Mouse (Mus musculus) limb, embryonic 14.5 days (tissue): Measurements from ENCODE around the gene Sept4. TPM values are rescaled to one million over a fixed set of nuclear protein-coding genes. Genes with fewer than 3 reads are reported as not detected.

Experiments
- ATAC-seq: fragments of 200-750 bp; cut with Nextera tagmentation; 2 replicates; pipeline ENCODE4 v1.8.0; 2017; ENCODE audit warnings: low read depth, moderate number of reproducible peaks, moderate TSS enrichment; ENCODE audit not compliant: low FRiP score
- DNase-seq: peaks from one replicate; pipeline ENCODE4 v3.0.0-alpha.2; 2015; ENCODE audit warnings: low spot score
- H3K27ac ChIP-seq: fragments of 300-500 bp; sonication (generic); replicated peaks from 2 replicates; pipeline ENCODE4 v1.5.1; 2014; ENCODE audit warnings: low read depth, mild to moderate bottlenecking, low read length, moderate library complexity, mixed read lengths
- H3K27me3 ChIP-seq: fragments of 300-500 bp; sonication (generic); 2 replicates; pipeline ENCODE4 v1.6.1; 2014; ENCODE audit warnings: low read length, mixed read lengths; ENCODE audit not compliant: control insufficient read depth, insufficient read depth
- H3K36me3 ChIP-seq: fragments of 300-500 bp; sonication (generic); 2 replicates; pipeline ENCODE4 v1.6.1; 2014; ENCODE audit warnings: mild to moderate bottlenecking, low read length, moderate library complexity, mixed read lengths; ENCODE audit not compliant: control insufficient read depth, insufficient read depth
- H3K4me1 ChIP-seq: fragments of 300-500 bp; sonication (generic); 2 replicates; pipeline ENCODE4 v1.6.1; 2014; ENCODE audit warnings: antibody characterized with exemption, low read length, mixed read lengths; ENCODE audit not compliant: control insufficient read depth, insufficient read depth
- H3K4me2 ChIP-seq: fragments of 300-500 bp; sonication (generic); replicated peaks from 2 replicates; pipeline ENCODE4 v1.6.1; 2014; ENCODE audit warnings: low read depth, mild to moderate bottlenecking, low read length, moderate library complexity; ENCODE audit not compliant: severe bottlenecking
- H3K4me3 ChIP-seq: fragments of 300-500 bp; sonication (generic); replicated peaks from 2 replicates; pipeline ENCODE4 v1.5.1; 2014; ENCODE audit warnings: low read length
- H3K9ac ChIP-seq: fragments of 300-500 bp; sonication (generic); 2 replicates; pipeline ENCODE4 v1.6.1; 2014; ENCODE audit warnings: mild to moderate bottlenecking, low read depth, low read length, moderate library complexity; ENCODE audit not compliant: severe bottlenecking
- H3K9me3 ChIP-seq: fragments of 300-500 bp; sonication (generic); 2 replicates; pipeline ENCODE4 v1.6.1; 2016; ENCODE audit warnings: low read length; ENCODE audit not compliant: control insufficient read depth
- POLR2A ChIP-seq: fragments of 200-500 bp; IDR thresholded peaks from 2 replicates; pipeline ENCODE4 v1.8.0; 2012; ENCODE audit warnings: inconsistent platforms, mild to moderate bottlenecking, moderate library complexity, borderline replicate concordance; ENCODE audit not compliant: insufficient read depth, insufficient read length; ENCODE audit errors: extremely low read depth
- WGBS: fragments of 180-500 bp; shearing (Covaris S2); extraction: QIAGEN DNeasy Blood & Tissue Kit; methylation state at CpG from one replicate; pipeline ENCODE4 v1.1.7; 2014; 5-methylcytosine and 5-hydroxymethylcytosine counted together
- polyA plus RNA-seq, 2 experiments: library from polyadenylated mRNA; depleted of rRNA in 1 of 2; stranded (reverse) in 1 of 2; unstranded in 1 of 2; fragments of >200 nt; fragmentation: Nextera tagmentation in 1 of 2; extraction: Ambion mirVana in 1 of 2; gene quantifications; 2 replicates each; pipeline versions ENCODE4 v1.2.1 to v1.2.3; 2012 to 2014

Gene Sept4
- polyA plus RNA-seq, 2 experiments = 25.7 to 25.8 TPM

DNA sequence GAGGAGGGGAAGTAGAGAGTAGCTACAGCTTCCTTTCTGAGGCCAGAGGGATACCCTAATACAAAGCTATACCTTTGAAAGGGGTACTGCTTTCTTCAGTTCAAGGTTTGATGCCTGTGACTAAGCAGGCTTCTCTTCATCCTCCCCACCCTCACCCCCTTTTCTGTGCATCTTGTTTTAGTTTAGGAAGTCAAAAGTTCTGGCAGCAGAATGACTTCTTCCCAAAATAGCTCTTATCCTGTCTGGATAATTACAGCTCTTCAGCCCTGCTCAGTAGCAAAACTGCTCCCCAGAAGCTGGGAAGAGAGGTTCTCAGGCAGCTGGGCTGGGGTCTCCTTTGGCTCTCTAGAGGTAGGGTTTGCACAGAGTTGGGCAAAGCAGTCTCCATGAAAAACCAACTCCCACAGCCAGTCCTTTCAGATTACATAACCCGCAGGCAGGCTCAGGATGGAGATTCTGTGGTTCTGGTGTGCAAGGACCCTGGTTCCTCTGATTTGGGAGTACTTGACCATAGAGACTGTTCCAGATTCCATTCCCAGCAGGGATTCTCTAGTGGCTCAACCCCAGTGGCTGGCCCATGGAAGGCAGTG, 2.8 kb downstream of the Sept4 start:
- Histone ChIP-seq H3K4me1 (no peaks in the 10 kb centered on the region), H3K36me3 (no peaks in the 10 kb centered on the region), H3K4me3 (no peak overlapping the region), H3K27ac (no peak overlapping the region), H3K9me3 (no peaks in the 10 kb centered on the region), H3K9ac (no peak overlapping the region), H3K27me3 (no peaks in the 10 kb centered on the region), H3K4me2 (no peak overlapping the region)
- no peak for DNase-seq
- ATAC-seq = no peak
- WGBS = 94% methylated on average over 1 of the region's 1 CpGs
- no peak for TF ChIP-seq POLR2A

DNA sequence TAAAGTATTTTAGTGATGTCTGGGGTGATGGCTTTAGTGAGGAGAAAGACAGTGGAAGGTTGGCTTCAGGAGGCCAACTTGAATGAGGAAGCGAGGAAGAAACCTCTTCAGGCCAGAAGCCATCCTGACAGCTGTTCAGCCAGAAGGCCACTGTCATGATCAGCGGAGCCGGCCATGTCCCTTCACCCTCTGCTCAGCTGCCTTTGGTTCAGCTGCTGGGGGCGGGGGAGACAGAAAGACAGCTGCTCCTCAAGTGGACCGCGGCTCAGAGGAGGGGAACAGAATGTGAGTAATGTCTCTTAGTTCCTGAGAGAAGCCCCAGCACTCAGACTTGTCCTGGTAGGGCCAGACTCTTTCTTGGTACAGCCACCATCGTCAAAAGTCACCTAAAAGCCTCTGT, 5.0 kb downstream of the Sept4 start:
- Histone ChIP-seq H3K4me1 (peaks cover 6% of the 10 kb centered on the region), H3K27me3 (no peaks in the 10 kb centered on the region), H3K4me3 (no peak overlapping the region), H3K9me3 (no peaks in the 10 kb centered on the region), H3K36me3 (no peaks in the 10 kb centered on the region), H3K27ac (no peak overlapping the region), H3K9ac (no peak overlapping the region), H3K4me2 (no peak overlapping the region)
- WGBS = 73% methylated on average over 7 of the region's 7 CpGs
- DNase-seq (no peak), ATAC-seq (peak; percentile 67)
- no peak for TF ChIP-seq POLR2A

GRCm38 (mm10) chr11:87574520-87575180, 5.9 kb downstream of the Sept4 start:
- H3K4me1 ChIP-seq = peaks cover 6% of the 10 kb centered on the region
- no peak overlapping the region for H3K9ac ChIP-seq
- ATAC-seq = no peak
- no peaks in the 10 kb centered on the region for H3K36me3 ChIP-seq
- no peaks in the 10 kb centered on the region for H3K9me3 ChIP-seq
- H3K4me3 ChIP-seq = no peak overlapping the region
- no peaks in the 10 kb centered on the region for H3K27me3 ChIP-seq
- H3K27ac ChIP-seq = no peak overlapping the region
- WGBS = 75% methylated on average over 21 of the region's 21 CpGs
- no peak overlapping the region for H3K4me2 ChIP-seq
- no peak for TF ChIP-seq POLR2A
- no peak for DNase-seq

DNA sequence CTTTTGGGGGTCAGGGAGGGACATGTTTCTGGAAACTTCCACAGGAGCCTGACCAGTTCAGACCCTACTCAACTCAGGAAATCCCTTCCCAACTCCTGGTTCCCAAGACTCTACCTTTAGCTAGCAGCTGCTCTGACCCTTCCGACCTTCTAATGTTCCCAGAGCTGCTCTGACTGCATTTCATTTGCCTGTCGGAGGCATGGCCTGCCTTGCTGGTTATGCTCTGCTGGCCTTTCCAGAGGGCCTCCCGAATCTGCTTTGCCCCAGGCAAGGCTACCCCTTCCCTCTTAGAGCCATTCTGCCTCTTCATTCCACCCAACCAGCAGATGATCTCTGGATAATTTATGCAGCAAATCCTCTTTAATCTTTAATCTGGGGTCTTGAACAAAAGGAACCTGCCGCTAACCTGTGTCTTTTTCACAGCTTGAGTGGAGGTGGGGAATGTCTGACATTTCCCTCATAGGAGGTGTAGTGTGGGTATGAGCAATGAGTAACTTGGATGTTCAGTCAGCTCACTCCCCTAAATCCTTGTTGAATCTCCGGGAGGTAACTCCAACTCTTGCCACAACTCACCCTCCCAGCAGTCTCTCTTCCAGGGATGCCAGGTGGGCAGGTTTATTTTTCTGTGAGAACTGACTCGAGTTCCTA, 9.0 kb downstream of the Sept4 start:
- DNase-seq (no peak), ATAC-seq (no peak)
- Histone ChIP-seq H3K4me2 (peak overlapping the region; percentile 89), H3K9me3 (no peaks in the 10 kb centered on the region), H3K36me3 (no peaks in the 10 kb centered on the region), H3K27me3 (no peaks in the 10 kb centered on the region), H3K9ac (peak overlapping the region; percentile 60), H3K4me1 (peaks cover 6% of the 10 kb centered on the region), H3K4me3 (peak overlapping the region; percentile 54), H3K27ac (no peak overlapping the region)
- WGBS = 20% methylated on average over 6 of the region's 6 CpGs
- TF ChIP-seq POLR2A = no peak

GRCm38 (mm10) chr11:87578249-87578962, 9.7 kb downstream of the Sept4 start:
- no peaks in the 10 kb centered on the region for H3K9me3 ChIP-seq
- no peaks in the 10 kb centered on the region for H3K27me3 ChIP-seq
- H3K4me2 ChIP-seq = peak overlapping the region; percentile 89
- TF ChIP-seq POLR2A = no peak
- peaks cover 6% of the 10 kb centered on the region for H3K4me1 ChIP-seq
- peak overlapping the region; percentile 54 for H3K4me3 ChIP-seq
- WGBS = under 1% methylated on average over 39 of the region's 40 CpGs
- no peak overlapping the region for H3K27ac ChIP-seq
- DNase-seq (no peak), ATAC-seq (peak; percentile 54; the same call in 1 of the 2 replicates)
- H3K36me3 ChIP-seq = no peaks in the 10 kb centered on the region
- H3K9ac ChIP-seq = peak overlapping the region; percentile 60
